Mouse (Mus musculus): Measurements from ENCODE around the gene Aldob. TPM values are rescaled to one million over a fixed set of nuclear protein-coding genes. Genes with fewer than 3 reads are reported as not detected.

Aldob gene
- 0.19 TPM in 1 of 2 replicates, not detected in the other for polyA plus RNA-seq (2014; fragmentation: Nextera tagmentation; extraction: Ambion mirVana)

GRCm38 (mm10) chr4:49549383-49549782, at the start of gene Aldob:
TSS of gene Aldob (minus strand) at chr4:49549546.
- no peak within 1 kb of the TSS for H3K4me2 ChIP-seq (ENCODE audit: low read length)
- no peaks in the 10 kb centered on the region for H3K27me3 ChIP-seq (ENCODE audit: control insufficient read depth, insufficient read depth, low read length)
- no peaks in the 10 kb centered on the region for H3K9me3 ChIP-seq (ENCODE audit: control insufficient read depth, low read length)
- no peak within 1 kb of the TSS for H3K4me3 ChIP-seq (replicated peaks; ENCODE audit: low read depth, low read length)
- WGBS, result 74% methylated on average over 3 of the region's 3 CpGs
- no peak within 1 kb of the TSS for H3K9ac ChIP-seq (replicated peaks; ENCODE audit: low read length)
- DNase-seq (no peak), ATAC-seq (ENCODE audit: low FRiP score, low TSS enrichment) (no peak)
- H3K27ac ChIP-seq (replicated peaks; ENCODE audit: low read depth, low read length), result no peak within 1 kb of the TSS
- no peaks in the 10 kb centered on the region for H3K4me1 ChIP-seq (ENCODE audit: control insufficient read depth, insufficient read depth, low read length)
- no peaks in the 10 kb centered on the region for H3K36me3 ChIP-seq (ENCODE audit: control insufficient read depth, insufficient read depth, low read length)

- H3K36me3 ChIP-seq (ENCODE audit: control insufficient read depth, insufficient read depth, low read length), result no peaks in the 10 kb centered on the region
- peak within 1 kb of the TSS; percentile 92 for H3K27ac ChIP-seq (replicated peaks; ENCODE audit: low read depth, low read length)
- under 1% methylated on average over 77 of the region's 77 CpGs for WGBS
- ATAC-seq (ENCODE audit: low FRiP score, low TSS enrichment), result peak; percentile 95
- H3K4me1 ChIP-seq (ENCODE audit: control insufficient read depth, insufficient read depth, low read length), result no peaks in the 10 kb centered on the region
- peak within 1 kb of the TSS; percentile 62 for H3K4me2 ChIP-seq (ENCODE audit: low read length)
- no peaks in the 10 kb centered on the region for H3K27me3 ChIP-seq (ENCODE audit: control insufficient read depth, insufficient read depth, low read length)
- peak; percentile 88 for DNase-seq
- H3K4me3 ChIP-seq (replicated peaks; ENCODE audit: low read depth, low read length), result peak within 1 kb of the TSS; percentile 71
- peak within 1 kb of the TSS; percentile 88 for H3K9ac ChIP-seq (replicated peaks; ENCODE audit: low read length)
- H3K9me3 ChIP-seq (ENCODE audit: control insufficient read depth, low read length), result no peaks in the 10 kb centered on the region
Observed at GRCm38 (mm10) chr4:49597183-49598100, 48.1 kb upstream of the Aldob start, which contains the start of gene Tmem246. TSS of gene Tmem246 (minus strand) at chr4:49597876.

GRCm38 (mm10) chr4:49596846-49597182, 47.5 kb upstream of the Aldob start:
- H3K27me3 ChIP-seq (ENCODE audit: control insufficient read depth, insufficient read depth, low read length), result no peaks in the 10 kb centered on the region
- H3K4me1 ChIP-seq (ENCODE audit: control insufficient read depth, insufficient read depth, low read length), result no peaks in the 10 kb centered on the region
- H3K4me3 ChIP-seq (replicated peaks; ENCODE audit: low read depth, low read length), result peak overlapping the region; percentile 71
- ATAC-seq (ENCODE audit: low FRiP score, low TSS enrichment) (no peak), DNase-seq (peak; percentile 59)
- H3K9ac ChIP-seq (replicated peaks; ENCODE audit: low read length), result peak overlapping the region; percentile 88
- H3K4me2 ChIP-seq (ENCODE audit: low read length), result peak overlapping the region; percentile 62
- H3K9me3 ChIP-seq (ENCODE audit: control insufficient read depth, low read length), result no peaks in the 10 kb centered on the region
- WGBS, result 2% methylated on average over 20 of the region's 20 CpGs
- peak overlapping the region; percentile 92 for H3K27ac ChIP-seq (replicated peaks; ENCODE audit: low read depth, low read length)
- no peaks in the 10 kb centered on the region for H3K36me3 ChIP-seq (ENCODE audit: control insufficient read depth, insufficient read depth, low read length)

DNA sequence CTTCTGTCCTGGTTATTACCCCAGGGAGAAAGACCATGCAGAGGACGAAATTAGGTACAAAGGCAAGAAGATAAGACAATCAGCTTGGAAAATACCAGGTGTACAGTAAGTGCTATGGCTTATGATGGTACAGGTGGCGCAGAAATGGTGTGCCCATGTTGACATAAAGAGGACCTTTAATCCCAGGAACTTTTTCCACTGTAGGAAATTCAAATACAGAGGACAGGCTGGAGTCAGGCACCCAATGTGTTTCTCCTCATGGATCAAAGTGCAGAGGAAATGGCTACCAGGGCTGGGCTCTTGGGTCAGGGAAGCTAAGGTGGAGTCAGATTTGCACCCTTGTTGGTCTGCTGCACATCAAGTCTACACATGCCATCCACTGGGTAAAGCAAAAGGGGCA, 40.8 kb upstream of the Aldob start:
- DNase-seq (no peak), ATAC-seq (ENCODE audit: low FRiP score, low TSS enrichment) (no peak)
- H3K4me2 ChIP-seq (ENCODE audit: low read length), result no peak overlapping the region
- 91% methylated on average over 2 of the region's 2 CpGs for WGBS
- no peak overlapping the region for H3K4me3 ChIP-seq (replicated peaks; ENCODE audit: low read depth, low read length)
- no peaks in the 10 kb centered on the region for H3K27me3 ChIP-seq (ENCODE audit: control insufficient read depth, insufficient read depth, low read length)
- H3K36me3 ChIP-seq (ENCODE audit: control insufficient read depth, insufficient read depth, low read length), result peaks cover 18% of the 10 kb centered on the region
- H3K4me1 ChIP-seq (ENCODE audit: control insufficient read depth, insufficient read depth, low read length), result no peaks in the 10 kb centered on the region
- no peak overlapping the region for H3K9ac ChIP-seq (replicated peaks; ENCODE audit: low read length)
- H3K9me3 ChIP-seq (ENCODE audit: control insufficient read depth, low read length), result no peaks in the 10 kb centered on the region
- no peak overlapping the region for H3K27ac ChIP-seq (replicated peaks; ENCODE audit: low read depth, low read length)

GRCm38 (mm10) chr4:49586811-49587210, 37.5 kb upstream of the Aldob start:
- Histone ChIP-seq H3K4me2 (ENCODE audit: low read length) (no peak overlapping the region), H3K9ac (replicated peaks; ENCODE audit: low read length) (no peak overlapping the region), H3K27me3 (ENCODE audit: control insufficient read depth, insufficient read depth, low read length) (no peaks in the 10 kb centered on the region), H3K36me3 (ENCODE audit: control insufficient read depth, insufficient read depth, low read length) (peaks cover 31% of the 10 kb centered on the region), H3K4me3 (replicated peaks; ENCODE audit: low read depth, low read length) (no peak overlapping the region), H3K9me3 (ENCODE audit: control insufficient read depth, low read length) (no peaks in the 10 kb centered on the region), H3K27ac (replicated peaks; ENCODE audit: low read depth, low read length) (no peak overlapping the region), H3K4me1 (ENCODE audit: control insufficient read depth, insufficient read depth, low read length) (no peaks in the 10 kb centered on the region)
- 96% methylated on average over 10 of the region's 10 CpGs for WGBS
- DNase-seq, result no peak
- ATAC-seq (ENCODE audit: low FRiP score, low TSS enrichment), result no peak

GRCm38 (mm10) chr4:49585524-49586101, 36.3 kb upstream of the Aldob start:
- 91% methylated on average over 7 of the region's 7 CpGs for WGBS
- no peak overlapping the region for H3K27ac ChIP-seq (replicated peaks; ENCODE audit: low read depth, low read length)
- DNase-seq (no peak), ATAC-seq (ENCODE audit: low FRiP score, low TSS enrichment) (no peak)
- H3K27me3 ChIP-seq (ENCODE audit: control insufficient read depth, insufficient read depth, low read length), result no peaks in the 10 kb centered on the region
- no peak overlapping the region for H3K9ac ChIP-seq (replicated peaks; ENCODE audit: low read length)
- H3K4me3 ChIP-seq (replicated peaks; ENCODE audit: low read depth, low read length), result no peak overlapping the region
- no peak overlapping the region for H3K4me2 ChIP-seq (ENCODE audit: low read length)
- H3K36me3 ChIP-seq (ENCODE audit: control insufficient read depth, insufficient read depth, low read length), result peaks cover 31% of the 10 kb centered on the region
- H3K4me1 ChIP-seq (ENCODE audit: control insufficient read depth, insufficient read depth, low read length), result no peaks in the 10 kb centered on the region
- no peaks in the 10 kb centered on the region for H3K9me3 ChIP-seq (ENCODE audit: control insufficient read depth, low read length)

- Histone ChIP-seq H3K27me3 (ENCODE audit: control insufficient read depth, insufficient read depth, low read length) (no peaks in the 10 kb centered on the region), H3K4me1 (ENCODE audit: control insufficient read depth, insufficient read depth, low read length) (no peaks in the 10 kb centered on the region), H3K36me3 (ENCODE audit: control insufficient read depth, insufficient read depth, low read length) (peaks cover 31% of the 10 kb centered on the region), H3K9me3 (ENCODE audit: control insufficient read depth, low read length) (no peaks in the 10 kb centered on the region), H3K9ac (replicated peaks; ENCODE audit: low read length) (no peak overlapping the region), H3K4me3 (replicated peaks; ENCODE audit: low read depth, low read length) (no peak overlapping the region), H3K27ac (replicated peaks; ENCODE audit: low read depth, low read length) (no peak overlapping the region), H3K4me2 (ENCODE audit: low read length) (no peak overlapping the region)
- DNase-seq (peak; percentile 41), ATAC-seq (ENCODE audit: low FRiP score, low TSS enrichment) (no peak)
- WGBS, result 69% methylated on average over 14 of the region's 14 CpGs
Observed at GRCm38 (mm10) chr4:49583965-49584831, 34.9 kb upstream of the Aldob start.

GRCm38 (mm10) chr4:49581256-49581655, 31.9 kb upstream of the Aldob start:
- WGBS, result 71% methylated on average over 4 of the region's 4 CpGs
- ATAC-seq (ENCODE audit: low FRiP score, low TSS enrichment) (no peak), DNase-seq (no peak)
- Histone ChIP-seq H3K36me3 (ENCODE audit: control insufficient read depth, insufficient read depth, low read length) (peaks cover 24% of the 10 kb centered on the region), H3K9me3 (ENCODE audit: control insufficient read depth, low read length) (no peaks in the 10 kb centered on the region), H3K4me3 (replicated peaks; ENCODE audit: low read depth, low read length) (no peak overlapping the region), H3K4me2 (ENCODE audit: low read length) (no peak overlapping the region), H3K4me1 (ENCODE audit: control insufficient read depth, insufficient read depth, low read length) (no peaks in the 10 kb centered on the region), H3K27me3 (ENCODE audit: control insufficient read depth, insufficient read depth, low read length) (no peaks in the 10 kb centered on the region), H3K9ac (replicated peaks; ENCODE audit: low read length) (no peak overlapping the region), H3K27ac (replicated peaks; ENCODE audit: low read depth, low read length) (no peak overlapping the region)

Measured in midbrain, embryonic 14.5 days (tissue).